Mouse (Mus musculus) liver, embryonic 15.5 days (tissue): Measurements from ENCODE around the gene Dhx37. TPM values are rescaled to one million over a fixed set of nuclear protein-coding genes. Genes with fewer than 3 reads are reported as not detected.

Experiments
- ATAC-seq: fragments of 200-750 bp; cut with Nextera tagmentation; 2 replicates; pipeline ENCODE4 v1.8.0; 2017; ENCODE audit warnings: moderate number of reproducible peaks, mild to moderate bottlenecking, moderate library complexity; ENCODE audit not compliant: insufficient read depth
- H3K27ac ChIP-seq: fragments of 300-500 bp; sonication (generic); replicated peaks from 2 replicates; pipeline ENCODE4 v1.5.1; 2015; ENCODE audit warnings: mild to moderate bottlenecking, inconsistent platforms
- H3K27me3 ChIP-seq: fragments of 300-500 bp; sonication (generic); 2 replicates; pipeline ENCODE4 v1.6.1; 2015; ENCODE audit warnings: mild to moderate bottlenecking, inconsistent platforms
- H3K36me3 ChIP-seq: fragments of 300-500 bp; sonication (generic); replicated peaks from 2 replicates; pipeline ENCODE4 v1.6.1; 2015; ENCODE audit warnings: moderate library complexity, mild to moderate bottlenecking, inconsistent platforms
- H3K4me1 ChIP-seq: fragments of 300-500 bp; sonication (generic); replicated peaks from 2 replicates; pipeline ENCODE4 v1.6.1; 2015; ENCODE audit warnings: inconsistent platforms
- H3K4me2 ChIP-seq: fragments of 300-500 bp; sonication (generic); 2 replicates; pipeline ENCODE4 v1.6.1; 2015; ENCODE audit warnings: moderate library complexity, mild to moderate bottlenecking, inconsistent platforms
- H3K4me3 ChIP-seq: fragments of 300-500 bp; sonication (generic); replicated peaks from 2 replicates; pipeline ENCODE4 v1.5.1; 2015; ENCODE audit warnings: mild to moderate bottlenecking, inconsistent platforms
- H3K9ac ChIP-seq: fragments of 300-500 bp; sonication (generic); 2 replicates; pipeline ENCODE4 v1.6.1; 2015; ENCODE audit warnings: moderate library complexity, mild to moderate bottlenecking, inconsistent platforms
- H3K9me3 ChIP-seq: fragments of 300-500 bp; sonication (generic); replicated peaks from 2 replicates; pipeline ENCODE4 v1.6.1; 2016; ENCODE audit warnings: inconsistent platforms
- WGBS: fragments of 180-500 bp; shearing (Covaris S2); methylation state at CpG from one replicate; pipeline ENCODE4 v1.1.7; 2015; ENCODE audit warnings: mixed read lengths; ENCODE audit not compliant: insufficient replicate concordance; 5-methylcytosine and 5-hydroxymethylcytosine counted together
- polyA plus RNA-seq: library from polyadenylated mRNA; unstranded; fragments of >200 nt; fragmentation: Nextera tagmentation; extraction: Ambion mirVana; gene quantifications from 2 replicates; pipeline ENCODE4 v1.2.1, GENCODE M21; 2015

Gene Dhx37
- polyA plus RNA-seq, 1 experiment from 2014 or later: 4.8 TPM

DNA sequence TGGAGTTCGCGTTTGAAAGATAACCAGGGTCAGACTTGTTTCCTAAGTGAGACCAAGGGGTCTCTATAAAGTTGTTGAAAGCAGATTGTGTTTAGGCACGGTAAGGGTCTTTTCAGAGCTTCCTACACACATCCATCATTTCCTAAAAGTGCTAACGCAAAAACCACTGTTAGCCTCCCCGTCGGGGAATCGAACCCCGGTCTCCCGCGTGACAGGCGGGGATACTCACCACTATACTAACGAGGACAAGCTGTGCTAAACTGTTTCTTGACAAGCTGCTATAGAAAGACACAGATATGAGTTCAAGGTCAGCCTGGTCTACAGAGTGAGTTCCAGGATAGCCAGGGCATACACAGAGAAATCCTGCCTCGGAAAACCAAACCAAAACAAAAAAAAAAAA is 25.1 kb downstream of the Dhx37 start:
- H3K36me3 ChIP-seq: peaks cover 9% of the 10 kb centered on the region
- peak overlapping the region; percentile 51 for H3K4me3 ChIP-seq
- H3K9me3 ChIP-seq: no peaks in the 10 kb centered on the region
- H3K27ac ChIP-seq: peak overlapping the region; percentile 63
- H3K4me1 ChIP-seq: peaks cover 55% of the 10 kb centered on the region
- peak; percentile 70 for ATAC-seq
- H3K27me3 ChIP-seq: no peaks in the 10 kb centered on the region
- peak overlapping the region; percentile 35 for H3K9ac ChIP-seq
- WGBS: under 1% methylated on average over 13 of the region's 13 CpGs
- H3K4me2 ChIP-seq: peak overlapping the region; percentile 96

DNA sequence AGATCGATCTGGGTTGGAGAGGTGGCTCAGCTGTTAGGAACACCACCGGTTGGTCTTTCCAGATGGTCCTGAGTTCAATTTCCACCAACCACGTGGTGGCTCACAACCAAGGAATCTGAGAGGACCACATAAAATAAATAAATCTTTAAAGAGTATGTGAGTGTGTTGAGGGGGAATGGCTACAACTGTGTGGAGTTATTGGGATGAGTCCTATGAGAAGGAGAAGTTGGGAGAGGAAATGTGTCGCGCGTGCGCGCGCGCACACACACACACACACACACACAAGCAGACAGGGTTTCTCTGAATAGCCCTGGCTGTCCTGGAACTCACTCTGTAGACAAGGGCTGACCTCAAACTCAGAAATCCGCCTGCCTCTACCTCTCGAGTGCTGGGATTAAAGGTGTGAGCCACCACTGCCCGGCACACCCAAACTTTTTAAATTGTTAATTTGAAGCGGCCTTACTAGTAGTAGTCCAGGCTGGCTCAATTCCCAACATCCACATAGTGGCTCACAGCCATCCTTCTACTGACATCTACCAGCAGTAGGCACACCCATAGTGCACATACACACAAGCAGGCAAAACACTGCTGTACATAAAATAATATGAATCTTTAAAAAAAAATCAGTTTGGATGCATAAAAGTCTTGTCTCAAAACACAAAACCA is 25.9 kb downstream of the Dhx37 start:
- H3K36me3 ChIP-seq: peaks cover 1% of the 10 kb centered on the region; the same call in 1 of the 2 replicates
- peak overlapping the region; percentile 96 for H3K4me2 ChIP-seq
- ATAC-seq: no peak
- H3K4me3 ChIP-seq: peak overlapping the region; percentile 51; the same call in 1 of the 2 replicates
- no peaks in the 10 kb centered on the region for H3K9me3 ChIP-seq
- H3K27me3 ChIP-seq: peaks cover 2% of the 10 kb centered on the region
- peak overlapping the region; percentile 62 for H3K27ac ChIP-seq
- H3K9ac ChIP-seq: no peak overlapping the region
- H3K4me1 ChIP-seq: peaks cover 63% of the 10 kb centered on the region
- 42% methylated on average over 14 of the region's 14 CpGs for WGBS

DNA sequence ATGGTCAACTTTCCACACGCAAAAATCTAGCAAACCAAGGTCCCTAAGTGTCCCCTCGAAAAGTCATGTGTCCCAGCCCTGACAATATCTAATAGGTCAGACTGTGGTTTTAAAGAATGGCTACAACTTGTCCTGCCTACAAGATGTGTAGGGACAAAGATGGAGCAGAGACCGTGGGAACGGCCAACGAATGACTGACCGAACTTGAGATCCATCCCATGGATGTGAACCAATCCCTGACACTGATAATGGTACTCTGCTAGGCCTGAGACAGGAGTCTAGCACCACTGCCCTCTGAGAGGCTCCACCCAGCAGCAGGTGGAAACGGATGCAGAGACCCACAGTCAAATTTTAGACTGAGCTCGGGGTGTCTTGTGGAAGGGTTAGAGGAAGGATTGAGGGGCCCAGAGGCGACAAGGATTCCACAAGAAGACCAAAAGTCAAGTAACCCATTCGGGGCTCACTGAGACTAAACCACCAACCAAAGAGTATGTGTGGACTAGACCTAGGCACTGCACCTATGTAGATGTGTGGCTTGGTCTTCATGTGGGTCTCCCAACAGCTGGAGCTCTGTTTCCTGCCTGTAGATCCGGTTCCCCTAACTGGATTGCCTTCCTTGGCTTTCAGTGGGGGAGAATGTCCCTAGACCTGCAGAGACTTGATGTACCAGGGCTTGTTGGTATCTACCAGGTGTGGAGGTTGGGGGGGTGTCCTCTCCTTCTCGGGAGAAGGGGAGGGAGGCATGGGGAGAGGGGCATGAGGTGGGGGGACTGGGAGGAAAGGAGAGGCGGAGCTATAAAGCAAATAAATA is 26.7 kb downstream of the Dhx37 start:
- Histone ChIP-seq H3K27ac (peak overlapping the region; percentile 88), H3K27me3 (peaks cover 10% of the 10 kb centered on the region), H3K9me3 (no peaks in the 10 kb centered on the region), H3K9ac (peak overlapping the region; percentile 64), H3K4me2 (peak overlapping the region; percentile 96), H3K4me3 (peak overlapping the region; percentile 65), H3K4me1 (peaks cover 68% of the 10 kb centered on the region), H3K36me3 (no peaks in the 10 kb centered on the region)
- no peak for ATAC-seq
- WGBS: 45% methylated on average over 13 of the region's 13 CpGs

GRCm38 (mm10) chr5:125406322-125407016 is 27.5 kb downstream of the Dhx37 start:
- WGBS: under 1% methylated on average over 20 of the region's 20 CpGs
- Histone ChIP-seq H3K36me3 (no peaks in the 10 kb centered on the region), H3K4me3 (peak overlapping the region; percentile 65), H3K4me1 (peaks cover 68% of the 10 kb centered on the region), H3K4me2 (peak overlapping the region; percentile 96), H3K9ac (peak overlapping the region; percentile 64), H3K27me3 (peaks cover 16% of the 10 kb centered on the region), H3K9me3 (no peaks in the 10 kb centered on the region), H3K27ac (peak overlapping the region; percentile 88)
- peak; percentile 41 for ATAC-seq

DNA sequence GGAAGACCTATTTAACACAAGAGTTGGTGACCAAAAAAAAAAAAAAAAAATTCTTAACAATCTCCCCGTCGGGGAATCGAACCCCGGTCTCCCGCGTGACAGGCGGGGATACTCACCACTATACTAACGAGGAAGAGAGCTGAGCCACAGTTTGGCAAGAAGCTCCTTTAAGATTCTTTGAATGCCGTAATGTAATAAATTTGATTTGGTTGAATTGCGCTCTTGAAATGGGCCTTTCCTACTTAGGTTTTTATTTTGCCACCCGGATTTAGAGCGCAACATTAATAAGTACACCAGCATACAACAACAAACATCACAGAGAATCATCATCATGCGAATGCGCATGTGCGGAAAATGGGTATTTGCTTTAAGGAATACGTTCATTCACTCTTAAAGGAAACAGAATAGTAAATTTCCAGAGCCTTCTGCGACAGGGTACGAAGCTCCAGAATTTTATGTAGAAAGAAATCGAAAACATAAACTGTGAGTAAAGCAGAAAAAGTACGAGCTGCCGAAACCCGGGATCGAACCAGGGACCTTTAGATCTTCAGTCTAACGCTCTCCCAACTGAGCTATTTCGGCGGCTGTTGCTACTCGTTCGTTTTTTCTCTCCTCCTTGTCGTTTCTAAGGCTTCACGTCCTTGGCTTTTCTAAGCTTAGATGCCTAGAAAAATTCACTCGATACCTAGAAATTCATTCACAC is 28.2 kb downstream of the Dhx37 start:
- H3K27ac ChIP-seq: peak overlapping the region; percentile 88
- H3K27me3 ChIP-seq: peaks cover 23% of the 10 kb centered on the region
- peak overlapping the region; percentile 96 for H3K4me2 ChIP-seq
- H3K9ac ChIP-seq: peak overlapping the region; percentile 70
- H3K36me3 ChIP-seq: no peaks in the 10 kb centered on the region
- peak overlapping the region; percentile 65 for H3K4me3 ChIP-seq
- peaks cover 68% of the 10 kb centered on the region for H3K4me1 ChIP-seq
- under 1% methylated on average over 31 of the region's 31 CpGs for WGBS
- no peaks in the 10 kb centered on the region for H3K9me3 ChIP-seq
- ATAC-seq: peak; percentile 59

- H3K9ac ChIP-seq: peak overlapping the region; percentile 70
- H3K4me2 ChIP-seq: peak overlapping the region; percentile 96
- peaks cover 23% of the 10 kb centered on the region for H3K27me3 ChIP-seq
- H3K36me3 ChIP-seq: no peaks in the 10 kb centered on the region
- ATAC-seq: no peak; the same call in 1 of the 2 replicates
- peaks cover 63% of the 10 kb centered on the region for H3K4me1 ChIP-seq
- peak overlapping the region; percentile 88 for H3K27ac ChIP-seq
- peak overlapping the region; percentile 65 for H3K4me3 ChIP-seq
- under 1% methylated on average over 28 of the region's 28 CpGs for WGBS
- no peaks in the 10 kb centered on the region for H3K9me3 ChIP-seq
Observed at GRCm38 (mm10) chr5:125404903-125405545, 28.9 kb downstream of the Dhx37 start.

- Histone ChIP-seq H3K4me1 (peaks cover 58% of the 10 kb centered on the region), H3K9ac (peak overlapping the region; percentile 70), H3K27me3 (peaks cover 27% of the 10 kb centered on the region), H3K27ac (peak overlapping the region; percentile 88), H3K4me3 (peak overlapping the region; percentile 65), H3K36me3 (no peaks in the 10 kb centered on the region), H3K4me2 (peak overlapping the region; percentile 96), H3K9me3 (no peaks in the 10 kb centered on the region)
- under 1% methylated on average over 7 of the region's 7 CpGs for WGBS
- no peak for ATAC-seq
Observed at GRCm38 (mm10) chr5:125404536-125404902, 29.4 kb downstream of the Dhx37 start.

DNA sequence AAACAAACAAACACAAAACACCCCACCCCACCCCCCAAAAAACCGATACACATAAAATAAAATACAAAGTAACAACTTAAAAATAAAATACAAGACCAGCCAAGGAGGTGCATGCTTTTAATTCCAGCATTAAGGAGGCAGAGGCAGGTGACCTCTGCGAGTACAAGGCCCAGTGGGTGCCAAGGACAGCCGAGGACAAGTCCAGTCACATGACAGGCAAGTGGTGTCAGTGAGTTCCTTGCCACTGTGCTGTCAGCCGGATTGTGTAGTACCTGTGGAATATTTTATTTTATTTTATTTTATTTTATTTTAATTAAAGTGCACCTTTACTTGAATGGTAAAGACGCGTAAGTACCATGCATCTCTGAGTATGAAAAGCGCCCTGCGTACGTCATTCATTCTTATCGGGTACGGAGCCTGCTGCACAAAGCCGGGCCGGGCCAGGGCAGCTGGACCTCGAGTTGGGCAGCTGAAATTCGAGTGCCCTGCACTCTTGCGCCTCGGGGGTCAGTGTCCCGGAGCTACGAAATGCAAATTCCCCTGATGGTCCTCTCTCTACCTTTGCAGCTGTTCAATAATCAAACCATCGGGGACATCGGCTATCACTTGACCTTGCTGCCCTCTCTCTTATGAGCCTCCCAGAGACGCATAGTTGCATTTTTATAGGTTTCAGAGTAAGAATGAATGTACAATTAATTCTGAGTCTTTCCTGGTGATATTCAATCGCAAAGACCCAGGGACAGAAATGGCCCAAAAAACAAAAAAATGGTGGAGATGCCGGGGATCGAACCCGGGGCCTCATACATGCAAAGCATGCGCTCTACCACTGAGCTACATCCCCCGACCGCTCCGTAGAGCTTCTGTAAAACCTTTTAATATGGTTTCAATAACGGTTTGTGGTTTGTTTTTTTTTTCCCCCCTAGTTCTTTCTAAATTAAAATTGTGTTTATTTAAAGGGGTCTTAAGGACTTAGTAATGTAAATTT is 30.1 kb downstream of the Dhx37 start:
- Histone ChIP-seq H3K36me3 (no peaks in the 10 kb centered on the region), H3K4me3 (peak overlapping the region; percentile 65), H3K9ac (peak overlapping the region; percentile 11; the same call in 1 of the 2 replicates), H3K4me2 (peak overlapping the region; percentile 96), H3K27me3 (peaks cover 35% of the 10 kb centered on the region), H3K9me3 (no peaks in the 10 kb centered on the region), H3K27ac (no peak overlapping the region), H3K4me1 (peaks cover 52% of the 10 kb centered on the region)
- ATAC-seq: no peak
- 15% methylated on average over 31 of the region's 31 CpGs for whole genome bisulfite sequencing

GRCm38 (mm10) chr5:125402991-125403390 is 30.9 kb downstream of the Dhx37 start:
- H3K4me3 ChIP-seq: peak overlapping the region; percentile 22; the same call in 1 of the 2 replicates
- no peak overlapping the region for H3K9ac ChIP-seq
- peak overlapping the region; percentile 96 for H3K4me2 ChIP-seq

More at GRCm38 (mm10) chr5:125402991-125403390, 30.9 kb downstream of the Dhx37 start:
- WGBS: 43% methylated on average over 6 of the region's 6 CpGs
- H3K27me3 ChIP-seq: peaks cover 37% of the 10 kb centered on the region
- no peak overlapping the region; the same call in 1 of the 2 replicates for H3K27ac ChIP-seq
- ATAC-seq: no peak
- H3K4me1 ChIP-seq: peaks cover 44% of the 10 kb centered on the region
- no peaks in the 10 kb centered on the region for H3K9me3 ChIP-seq
- no peaks in the 10 kb centered on the region for H3K36me3 ChIP-seq
